In the genomic region with DNA sequence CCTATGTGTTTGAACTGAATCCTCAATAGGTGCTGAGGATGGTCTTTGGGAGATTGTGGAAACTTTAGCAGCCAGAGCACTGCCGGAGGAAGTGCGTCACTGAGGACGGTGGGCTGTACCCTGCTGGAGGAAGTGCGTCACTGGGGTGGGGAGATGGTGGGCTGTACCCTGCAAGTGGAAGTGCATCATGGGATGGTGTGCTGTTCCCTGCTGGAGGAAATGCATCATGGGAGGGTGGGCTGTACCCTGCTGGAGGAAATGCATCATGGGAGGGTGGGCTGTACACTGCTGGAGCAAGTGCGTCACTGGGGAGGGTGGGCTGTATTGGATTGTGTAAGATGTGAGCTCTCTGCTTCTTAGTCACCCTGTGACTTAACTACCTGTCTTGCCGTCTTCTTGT, we compare ENCODE assay signal across 9 mouse cellular contexts. TPM values are rescaled to one million over a fixed set of nuclear protein-coding genes. Genes with fewer than 3 reads are reported as not detected.
A peak's percentile ranks its signal among the peaks of the same experiment; 100 is the strongest.
DNase-seq lines count a peak whose midpoint lies in the region; ATAC-seq and TF ChIP-seq lines count a peak whose summit lies in the region.
"Had no signal": no experiment of that assay in that cellular context is flagged by ENCODE, and none has a peak within 500 bp of the region (broad histone marks: within the 10 kb centered on the region; RNA-seq: fewer than 3 reads in every experiment).

No protein-coding gene starts in this region.

- no peak overlapping the region for H3K9ac ChIP-seq in liver, embryonic 13.5 days

- peak overlapping the region; percentile 39 for H3K4me2 ChIP-seq in liver, embryonic 13.5 days

- DNase-seq in gastrocnemius, adult 2 months, result peak; percentile 23
- no peak for DNase-seq in gastrocnemius, postnatal 4 days (ENCODE audit: low spot score in 2 of 2)
- DNase-seq in brain, adult 2 months (ENCODE audit: low read depth, low spot score), result peak; percentile 88
- DNase-seq in liver, embryonic 13.5 days, result peak; percentile 71
- no peak for DNase-seq in ovary, postnatal 10 days (ENCODE audit: low spot score)

- intact Hi-C loops in gastrocnemius, adult 2 months (cut with DNase I), result no loop called here

- no peak overlapping the region for H3K4me3 ChIP-seq in gastrocnemius, adult 2 months
- H3K4me3 ChIP-seq in liver, embryonic 13.5 days (replicated peaks), result peak overlapping the region; percentile 15; the same call in 1 of the 2 replicates

- peak; percentile 91 for ATAC-seq in granulocyte monocyte progenitor cell, adult 5-6 weeks (replicated peaks; ENCODE audit: poor library complexity, severe bottlenecking)
- peak; percentile 58 for ATAC-seq in inflammation-experienced regulatory T-cells, adult 6 months
- peak; percentile 91 for ATAC-seq in liver, embryonic 13.5 days (ENCODE audit: low read depth)
- peak; percentile 78 for ATAC-seq in monocyte, adult 5-6 weeks (replicated peaks; ENCODE audit: insufficient number of reproducible peaks, low FRiP score, low TSS enrichment, poor library complexity, severe bottlenecking)

- H3K36me3 ChIP-seq in liver, embryonic 13.5 days, result no peaks in the 10 kb centered on the region
- H3K36me3 ChIP-seq: G1E had no signal

- H3K9me3 ChIP-seq in liver, embryonic 13.5 days (replicated peaks), result no peaks in the 10 kb centered on the region

- TF ChIP-seq CTCF in gastrocnemius, adult 2 months (IDR thresholded peaks at IDR 0.05), result no peak

- no peaks in the 10 kb centered on the region for H3K27me3 ChIP-seq in liver, embryonic 13.5 days

- H3K4me1 ChIP-seq in liver, embryonic 13.5 days (replicated peaks), result no peaks in the 10 kb centered on the region

- no peak overlapping the region for H3K27ac ChIP-seq in gastrocnemius, adult 2 months
- H3K27ac ChIP-seq in liver, embryonic 13.5 days, result no peak overlapping the region

- WGBS in liver, embryonic 13.5 days (ENCODE audit: insufficient replicate concordance), result 47% methylated on average over 6 of the region's 6 CpGs

RNA-seq across cellular contexts. Expression of a gene that starts 25.5 kb away (rescaled TPM):
- 1 to 10 TPM; 7.6 to 8.4 TPM for total RNA-seq in gastrocnemius, adult 2 months (2021)
- total RNA-seq in gastrocnemius, postnatal 4 days (2021), result 10 to 100 TPM; 15.7 to 16.4 TPM
- total RNA-seq in granulocyte monocyte progenitor cell, adult 5-6 weeks (2014; fragmentation: Nextera tagmentation), result 15.3 and 23.4 TPM in 2 replicates
- total RNA-seq in granulocyte monocyte progenitor cell, adult 5-6 weeks (2017), result 23.2 and 31.8 TPM in 2 replicates
- 10 to 100 TPM; 21.5 to 28.4 (median 24.7) TPM for polyA plus RNA-seq in inflammation-experienced regulatory T-cells, adult 6 months (2017; shearing (Covaris generic))
- polyA plus RNA-seq in liver, embryonic 13.5 days (2015; fragmentation: Nextera tagmentation; extraction: Ambion mirVana), result 12.0 and 13.7 TPM in 2 replicates
- 6.8 to 13.0 TPM (median 7.8 TPM) in 3 replicates for total RNA-seq in monocyte, adult 5-6 weeks (2017)

Comparison
In these comparisons a context has a peak if more than half of its experiments do, and no peak if none do; other contexts are left out.
1. DNase-seq: peak in gastrocnemius, adult 2 months (single experiment), brain, adult 2 months (single experiment) and liver, embryonic 13.5 days (single experiment); none in gastrocnemius, postnatal 4 days (0 of 2) and ovary, postnatal 10 days (single experiment).
2. Peak in every context shown above with its lines, with median percentiles within 50 percentile points of each other: ATAC-seq.